Mouse (Mus musculus) ES-Bruce4 (cell line): ENCODE results near the gene Acsbg2. TPM values are rescaled to one million over a fixed set of nuclear protein-coding genes. Genes with fewer than 3 reads are reported as not detected.

Experiments used
- H3K27ac ChIP-seq: 2 replicates; pipeline ENCODE4 v1.5.1; 2012; ENCODE audit warnings: low read length, inconsistent platforms; ENCODE audit not compliant: insufficient read depth
- H3K27me3 ChIP-seq: 2 replicates; pipeline ENCODE4 v1.6.1; 2012; ENCODE audit warnings: mild to moderate bottlenecking, low read length, inconsistent platforms; ENCODE audit not compliant: control insufficient read depth, poor library complexity, insufficient read depth, severe bottlenecking
- H3K36me3 ChIP-seq: 2 replicates; pipeline ENCODE4 v1.6.1; 2012; ENCODE audit warnings: inconsistent platforms, mild to moderate bottlenecking, low read length, moderate library complexity; ENCODE audit not compliant: control insufficient read depth, poor library complexity, insufficient read depth, severe bottlenecking
- H3K4me1 ChIP-seq: one replicate; pipeline ENCODE4 v1.8.1; 2011; ENCODE audit warnings: low read length; ENCODE audit not compliant: control insufficient read depth, insufficient read depth
- H3K4me3 ChIP-seq: 2 replicates; pipeline ENCODE4 v1.5.1; 2011; ENCODE audit warnings: low read depth, mild to moderate bottlenecking, low read length
- H3K9ac ChIP-seq: 2 replicates; pipeline ENCODE4 v1.6.1; 2012; ENCODE audit warnings: low read depth, mild to moderate bottlenecking, inconsistent platforms; ENCODE audit not compliant: poor library complexity, severe bottlenecking
- H3K9me3 ChIP-seq: replicated peaks from 2 replicates; pipeline ENCODE4 v1.6.1; 2012; ENCODE audit warnings: mild to moderate bottlenecking, low read length, inconsistent platforms; ENCODE audit not compliant: control insufficient read depth, poor library complexity, insufficient read depth, severe bottlenecking
- CTCF ChIP-seq: IDR thresholded peaks from one replicate; pipeline ENCODE4 v1.8.1; 2011; ENCODE audit warnings: low read depth, low read length
- EP300 ChIP-seq: IDR thresholded peaks from 2 replicates; pipeline ENCODE4 v1.6.1; 2011; ENCODE audit warnings: low read depth, low read length; ENCODE audit not compliant: insufficient read depth
- POLR2A ChIP-seq: IDR thresholded peaks from one replicate; pipeline ENCODE4 v1.8.1; 2011; ENCODE audit warnings: low read length; ENCODE audit not compliant: insufficient read depth
- polyA plus RNA-seq: library from polyadenylated mRNA; stranded (reverse); fragments of >200 nt; gene quantifications from 2 replicates; pipeline ENCODE4 v1.2.4, GENCODE M21; 2011; ENCODE audit warnings: low read depth; ENCODE audit not compliant: missing spikeins, insufficient read depth, insufficient read length

Gene Acsbg2
- polyA plus RNA-seq, 1 experiment: 0.46 TPM

GRCm38 (mm10) chr17:56895368-56895918 is 21.2 kb upstream of the Acsbg2 start:
- 0 out of 2 replicates have a peak, but pooled peaks cover 4% of the 10 kb centered on the region for H3K36me3 ChIP-seq
- TF ChIP-seq POLR2A: no peak
- TF ChIP-seq CTCF: no peak
- TF ChIP-seq EP300: no peak
- no peak overlapping the region for H3K27ac ChIP-seq
- H3K9me3 ChIP-seq: no peaks in the 10 kb centered on the region
- H3K4me1 ChIP-seq: no peaks in the 10 kb centered on the region
- no peak overlapping the region for H3K4me3 ChIP-seq
- H3K27me3 ChIP-seq: no peaks in the 10 kb centered on the region
- H3K9ac ChIP-seq: no peak overlapping the region

- Histone ChIP-seq H3K27me3 (no peaks in the 10 kb centered on the region), H3K36me3 (peaks cover 12% of the 10 kb centered on the region), H3K27ac (no peak overlapping the region), H3K4me3 (no peak overlapping the region), H3K9ac (no peak overlapping the region), H3K4me1 (peaks cover under 1% of the 10 kb centered on the region), H3K9me3 (peaks cover 12% of the 10 kb centered on the region)
- no peak for TF ChIP-seq POLR2A
- TF ChIP-seq EP300: no peak
- no peak for TF ChIP-seq CTCF
These were observed 15.8 kb upstream of the Acsbg2 start for GRCm38 (mm10) chr17:56890018-56890417.

GRCm38 (mm10) chr17:56888050-56888449 is 13.8 kb upstream of the Acsbg2 start:
- H3K36me3 ChIP-seq: peaks cover 8% of the 10 kb centered on the region
- peaks cover 12% of the 10 kb centered on the region for H3K9me3 ChIP-seq
- TF ChIP-seq POLR2A: no peak
- no peak for TF ChIP-seq CTCF
- no peaks in the 10 kb centered on the region for H3K27me3 ChIP-seq
- H3K4me3 ChIP-seq: no peak overlapping the region
- no peak overlapping the region for H3K27ac ChIP-seq
- no peak overlapping the region for H3K9ac ChIP-seq
- H3K4me1 ChIP-seq: peaks cover 2% of the 10 kb centered on the region

GRCm38 (mm10) chr17:56884809-56885208 is 10.6 kb upstream of the Acsbg2 start:
- Histone ChIP-seq H3K4me1 (peaks cover 5% of the 10 kb centered on the region), H3K9me3 (peaks cover 12% of the 10 kb centered on the region), H3K36me3 (peaks cover 8% of the 10 kb centered on the region), H3K9ac (peak overlapping the region; percentile 46), H3K4me3 (peak overlapping the region; percentile 9; the same call in 1 of the 2 replicates), H3K27me3 (no peaks in the 10 kb centered on the region), H3K27ac (peak overlapping the region; percentile 91)
- TF ChIP-seq POLR2A: no peak
- TF ChIP-seq EP300: no peak
- TF ChIP-seq CTCF: no peak

- Histone ChIP-seq H3K9me3 (peaks cover 12% of the 10 kb centered on the region), H3K27me3 (no peaks in the 10 kb centered on the region), H3K36me3 (peaks cover 8% of the 10 kb centered on the region), H3K27ac (peak overlapping the region; percentile 91), H3K4me3 (peak overlapping the region; percentile 9; the same call in 1 of the 2 replicates), H3K9ac (peak overlapping the region; percentile 46), H3K4me1 (peaks cover 5% of the 10 kb centered on the region)
- TF ChIP-seq POLR2A (no peak), CTCF (no peak)
These were observed 10.1 kb upstream of the Acsbg2 start for GRCm38 (mm10) chr17:56884331-56884730.

GRCm38 (mm10) chr17:56883612-56884011 is 9.4 kb upstream of the Acsbg2 start:
- Histone ChIP-seq H3K36me3 (peaks cover 8% of the 10 kb centered on the region), H3K27me3 (no peaks in the 10 kb centered on the region), H3K9ac (peak overlapping the region; percentile 47), H3K27ac (peak overlapping the region; percentile 91; the same call in 1 of the 2 replicates), H3K4me3 (peak overlapping the region; percentile 31), H3K4me1 (peaks cover 5% of the 10 kb centered on the region), H3K9me3 (peaks cover 12% of the 10 kb centered on the region)
- TF ChIP-seq EP300 (peak; percentile 76; the same call in 1 of the 2 replicates), CTCF (no peak), POLR2A (peak; percentile 75)
